Mouse (Mus musculus): Measurements from ENCODE around the gene Tmc1.

DNA sequence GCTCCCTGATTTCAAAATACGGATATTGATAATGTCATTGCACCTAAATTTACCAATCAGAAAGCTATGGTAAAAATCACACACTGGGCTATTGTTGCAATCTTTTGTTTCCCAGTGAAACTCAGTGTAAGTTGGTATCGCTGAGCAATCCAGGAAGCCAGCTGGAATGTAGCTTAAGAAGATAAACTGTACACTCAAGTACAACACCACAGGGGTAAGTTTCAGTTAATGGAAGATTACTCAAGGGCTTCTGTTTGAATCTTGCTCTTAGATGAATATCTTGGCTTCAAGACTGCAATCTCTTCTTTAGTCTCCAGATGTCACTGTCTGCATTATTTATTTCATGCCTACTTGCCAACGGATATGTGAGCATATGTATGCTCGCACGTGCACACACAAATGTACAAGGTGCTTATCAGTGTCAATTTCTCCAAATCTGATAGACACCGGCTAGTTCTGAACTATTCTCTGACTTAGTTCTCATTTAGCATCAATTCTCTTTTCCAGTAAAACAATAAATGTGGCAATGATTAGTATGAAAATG, 156.4 kb downstream of the Tmc1 start:
- TF ChIP-seq KAT2A (IDR thresholded peaks at IDR 0.05; ENCODE audit: insufficient replicate concordance, low read length) (no peak), MAFK (IDR thresholded peaks at IDR 0.05; ENCODE audit: insufficient replicate concordance, low read length) (no peak), POLR2AphosphoS2 (IDR thresholded peaks at IDR 0.05; ENCODE audit: low read depth, low read length) (no peak), POLR2A (IDR thresholded peaks at IDR 0.05; ENCODE audit: low read depth, low read length) (no peak), EP300 (IDR thresholded peaks at IDR 0.05; ENCODE audit: low read length) (no peak), ZC3H11A (IDR thresholded peaks at IDR 0.05; ENCODE audit: low read depth, low read length) (no peak), CHD2 (IDR thresholded peaks at IDR 0.05; ENCODE audit: low read length) (no peak), CTCF (conservative IDR thresholded peaks at IDR 0.05 in 1 of 2, IDR thresholded peaks at IDR 0.05 in 1 of 2; ENCODE audit: low read depth in 2 of 2, low read length in 2 of 2) (peak in 1 of 2 experiments; percentile 75; a peak in 3 of 4 replicates), JUN (IDR thresholded peaks at IDR 0.05; ENCODE audit: insufficient read depth, low read depth, low read length) (no peak), BHLHE40 (IDR thresholded peaks at IDR 0.05; ENCODE audit: low read depth, low read length) (peak; percentile 99), HCFC1 (IDR thresholded peaks at IDR 0.05; ENCODE audit: low read depth, low read length) (no peak), E2F4 (IDR thresholded peaks at IDR 0.05; ENCODE audit: insufficient replicate concordance, low read depth, low read length) (no peak), MYC (IDR thresholded peaks at IDR 0.05; ENCODE audit: low read depth, low read length) (peak; percentile 87)

Measured in CH12.LX (cell line).